14 mouse cellular contexts compared by ENCODE assay signal in genomic region chr9:112100841-112101595, GRCm38 (mm10).
DNase-seq lines count a peak whose midpoint lies in the region; ATAC-seq and TF ChIP-seq lines count a peak whose summit lies in the region.
"Had no signal": no experiment of that assay in that cellular context is flagged by ENCODE, and none has a peak within 500 bp of the region (broad histone marks: within the 10 kb centered on the region; RNA-seq: fewer than 3 reads in every experiment).

No protein-coding gene starts in this region.

- no peaks in the 10 kb centered on the region for H3K9me3 ChIP-seq in stomach, postnatal 0 days (ENCODE audit: control insufficient read depth, low read length)
- H3K9me3 ChIP-seq: embryonic facial prominence, embryonic 10.5 days; limb, embryonic 15.5 days; neural tube, embryonic 13.5 days had no signal

- no peak for DNase-seq in left cerebral cortex, adult 2 months (ENCODE audit: extremely low spot score in 1 of 2, low spot score in 2 of 2)
- no peak for DNase-seq in left cerebral cortex, postnatal 4 days
- DNase-seq in 416B (ENCODE audit: low read depth): peak; percentile 2
- DNase-seq in B cell, adult 2 months: peak; percentile 12 to 31
- no peak for DNase-seq in stomach, postnatal 0 days (ENCODE audit: low spot score)
- DNase-seq in layer of hippocampus, adult 9-10 months (ENCODE audit: low spot score): no peak
- DNase-seq: adrenal gland, postnatal 10 days; cerebellum, postnatal 10 days; kidney, adult 18-20 months; lung, embryonic 14.5 days had no signal

- peak; percentile 48 to 65; a peak in 2 of 4 replicates for ATAC-seq in hematopoietic stem cell, adult 5-6 weeks (replicated peaks in 1 of 2; ENCODE audit: insufficient read depth in 1 of 2, low FRiP score in 2 of 2, low TSS enrichment in 1 of 2, low read depth in 1 of 2, poor library complexity in 2 of 2, severe bottlenecking in 2 of 2)
- ATAC-seq in stomach, postnatal 0 days (ENCODE audit: low FRiP score, low TSS enrichment): no peak

- no peaks in the 10 kb centered on the region for H3K27me3 ChIP-seq in stomach, postnatal 0 days (ENCODE audit: control insufficient read depth, insufficient read depth, low read length)
- H3K27me3 ChIP-seq: limb, embryonic 15.5 days; neural tube, embryonic 13.5 days had no signal

- no peak for TF ChIP-seq EP300 in stomach, postnatal 0 days (optimal IDR thresholded peaks at IDR 0.05)

- WGBS in stomach, postnatal 0 days: 73% methylated on average over 3 of the region's 3 CpGs

- H3K9ac ChIP-seq in stomach, postnatal 0 days (ENCODE audit: low read length): no peak overlapping the region
- H3K9ac ChIP-seq: limb, embryonic 15.5 days; lung, embryonic 14.5 days; neural tube, embryonic 13.5 days had no signal

- H3K4me1 ChIP-seq in stomach, postnatal 0 days (replicated peaks; ENCODE audit: control insufficient read depth, insufficient read depth): no peaks in the 10 kb centered on the region
- H3K4me1 ChIP-seq: limb, embryonic 15.5 days had no signal

- intact Hi-C loops in left cerebral cortex, adult 2 months (cut with DNase I): no loop called here
- intact Hi-C loops in left cerebral cortex, postnatal 4 days (cut with DNase I): no loop called here

- H3K27ac ChIP-seq in left cerebral cortex, adult 2 months: peak overlapping the region; percentile 69
- no peak overlapping the region for H3K27ac ChIP-seq in stomach, postnatal 0 days (replicated peaks)
- H3K27ac ChIP-seq: embryonic facial prominence, embryonic 10.5 days; limb, embryonic 15.5 days; neural tube, embryonic 13.5 days had no signal

- H3K36me3 ChIP-seq in stomach, postnatal 0 days (ENCODE audit: control insufficient read depth, insufficient read depth, low read length): no peaks in the 10 kb centered on the region
- H3K36me3 ChIP-seq: embryonic facial prominence, embryonic 10.5 days; limb, embryonic 15.5 days; neural tube, embryonic 13.5 days had no signal

- no peak overlapping the region for H3K4me3 ChIP-seq in left cerebral cortex, adult 2 months
- H3K4me3 ChIP-seq in stomach, postnatal 0 days (ENCODE audit: low read depth, low read length): no peak overlapping the region
- H3K4me3 ChIP-seq: embryonic facial prominence, embryonic 10.5 days; limb, embryonic 15.5 days; neural tube, embryonic 13.5 days had no signal

- H3K4me2 ChIP-seq in stomach, postnatal 0 days (replicated peaks; ENCODE audit: low read depth): no peak overlapping the region
- H3K4me2 ChIP-seq: limb, embryonic 15.5 days; lung, embryonic 14.5 days; neural tube, embryonic 13.5 days had no signal

- TF ChIP-seq CTCF in left cerebral cortex, adult 2 months (IDR thresholded peaks at IDR 0.05): no peak
- TF ChIP-seq CTCF in stomach, postnatal 0 days (IDR thresholded peaks at IDR 0.05; ENCODE audit: low read depth): no peak

Comparison
In these comparisons a context has a peak if more than half of its experiments do, and no peak if none do; other contexts are left out.
1. DNase-seq: peak in 416B (single experiment) and B cell, adult 2 months (2 of 2); none in left cerebral cortex, adult 2 months (0 of 2), left cerebral cortex, postnatal 4 days (single experiment), stomach, postnatal 0 days (single experiment) and layer of hippocampus, adult 9-10 months (single experiment).